Mouse (Mus musculus): ENCODE results near the gene Arvcf. TPM values are rescaled to one million over a fixed set of nuclear protein-coding genes. Genes with fewer than 3 reads are reported as not detected.

Gene Arvcf
- polyA plus RNA-seq, 2 experiments: 6.4 to 7.4 TPM

- no peak for TF ChIP-seq EP300 (IDR thresholded peaks at IDR 0.05; ENCODE audit: low read depth)
- TF ChIP-seq CTCF (IDR thresholded peaks at IDR 0.05; ENCODE audit: low read depth): no peak
- 84% methylated on average over 12 of the region's 12 CpGs for WGBS (ENCODE audit: insufficient replicate concordance)
- Histone ChIP-seq H3K4me2 (ENCODE audit: low read depth) (no peak overlapping the region), H3K27ac (no peak overlapping the region), H3K9me3 (ENCODE audit: control insufficient read depth, low read length) (no peaks in the 10 kb centered on the region), H3K9ac (replicated peaks) (no peak overlapping the region), H3K4me3 (ENCODE audit: insufficient read depth in 1 of 2, low read depth in 2 of 2, low read length in 2 of 2) (no peak overlapping the region), H3K27me3 (ENCODE audit: control insufficient read depth, insufficient read depth, low read length) (no peaks in the 10 kb centered on the region), H3K36me3 (replicated peaks; ENCODE audit: control insufficient read depth, insufficient read depth, low read depth) (peaks cover 8% of the 10 kb centered on the region), H3K4me1 (replicated peaks; ENCODE audit: control insufficient read depth in 2 of 2, insufficient read depth in 2 of 2, low read length in 1 of 2) (0 out of 4 replicates have a peak, but pooled peaks cover 0 to 3% of the 10 kb centered on the region in 2 experiments)
- no peak for ATAC-seq (ENCODE audit: insufficient read depth)
- no peak for DNase-seq (ENCODE audit: low read depth in 3 of 3, low spot score in 3 of 3)
Observed at GRCm38 (mm10) chr16:18403285-18403684, 55.3 kb downstream of the Arvcf start.

DNA sequence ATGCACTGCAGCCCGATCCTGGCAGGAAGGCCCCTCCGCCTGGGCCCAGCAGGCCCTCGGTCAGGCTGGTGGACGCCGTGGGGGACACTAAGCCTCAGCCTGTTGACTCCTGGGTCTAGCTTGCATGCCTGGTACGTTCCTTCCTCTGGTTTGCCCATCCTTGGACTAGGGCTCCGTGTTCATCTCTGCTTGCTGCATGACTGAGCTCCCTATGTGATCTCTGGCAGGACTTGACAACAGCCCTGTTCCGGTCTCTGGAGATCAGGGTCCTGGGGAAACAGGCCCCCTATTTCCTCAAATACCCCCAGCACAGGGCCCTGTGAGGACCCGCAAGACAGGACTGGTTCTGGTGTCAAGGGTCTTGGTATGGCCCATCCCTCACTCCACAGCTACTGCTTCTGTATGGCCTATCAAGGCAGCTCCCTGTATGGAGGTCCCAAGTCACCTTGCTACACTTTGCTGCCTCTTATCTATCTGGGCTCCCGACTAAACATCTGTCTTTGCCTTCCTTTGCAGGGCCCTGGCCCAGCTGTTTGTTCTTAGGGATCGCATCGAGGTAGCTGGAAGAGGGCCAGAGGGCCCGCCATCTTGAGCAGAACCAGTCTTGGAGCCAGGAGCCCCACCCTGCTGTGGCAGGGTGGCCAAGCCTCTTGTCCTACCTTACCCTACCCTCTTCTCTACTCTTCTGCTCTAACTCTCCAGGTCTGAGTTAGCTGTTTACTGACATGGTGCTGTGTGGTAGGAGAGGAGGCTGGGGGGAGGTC is 57.3 kb downstream of the Arvcf start:
- no peak overlapping the region; the same call in 1 of the 2 replicates for H3K27ac ChIP-seq
- no peak overlapping the region for H3K4me3 ChIP-seq (ENCODE audit: insufficient read depth in 1 of 2, low read depth in 2 of 2, low read length in 2 of 2)
- H3K9me3 ChIP-seq (ENCODE audit: control insufficient read depth, low read length): no peaks in the 10 kb centered on the region
- no peak overlapping the region; the same call in 1 of the 2 replicates for H3K9ac ChIP-seq (replicated peaks)
- H3K36me3 ChIP-seq (replicated peaks; ENCODE audit: control insufficient read depth, insufficient read depth, low read depth): peaks cover 25% of the 10 kb centered on the region
- no peak for TF ChIP-seq CTCF (IDR thresholded peaks at IDR 0.05; ENCODE audit: low read depth)
- TF ChIP-seq EP300 (IDR thresholded peaks at IDR 0.05; ENCODE audit: low read depth): no peak
- no peak for DNase-seq (ENCODE audit: low read depth in 3 of 3, low spot score in 3 of 3)
- 0 out of 4 replicates have a peak, but pooled peaks cover 0 to 3% of the 10 kb centered on the region in 2 experiments for H3K4me1 ChIP-seq (replicated peaks; ENCODE audit: control insufficient read depth in 2 of 2, insufficient read depth in 2 of 2, low read length in 1 of 2)
- no peak overlapping the region for H3K4me2 ChIP-seq (ENCODE audit: low read depth)
- no peaks in the 10 kb centered on the region for H3K27me3 ChIP-seq (ENCODE audit: control insufficient read depth, insufficient read depth, low read length)
- 0 out of 2 replicates have a peak, but pooled peaks have one; percentile 6 for ATAC-seq (ENCODE audit: insufficient read depth)
- 69% methylated on average over 13 of the region's 13 CpGs for WGBS (ENCODE audit: insufficient replicate concordance)

DNA sequence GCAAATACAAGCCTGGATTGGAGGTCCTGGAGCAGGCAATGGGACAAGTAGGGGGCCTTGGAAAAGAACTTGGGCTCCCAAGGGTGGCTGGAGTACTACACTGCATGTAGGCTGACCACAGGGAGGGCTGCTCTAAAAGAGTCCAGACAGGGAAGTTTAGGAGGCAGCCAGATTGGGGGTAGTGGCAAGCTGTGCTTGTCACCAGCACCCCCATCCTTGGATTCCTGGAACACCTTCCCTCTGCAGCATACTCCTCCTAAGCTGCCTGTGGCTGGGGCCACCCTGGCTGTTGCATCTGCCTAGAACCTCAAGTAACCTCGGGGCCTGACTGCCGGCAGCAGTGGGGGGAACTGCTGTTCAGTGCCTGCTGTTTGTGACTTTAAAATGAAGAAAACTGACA is 57.9 kb downstream of the Arvcf start:
- TF ChIP-seq EP300 (IDR thresholded peaks at IDR 0.05; ENCODE audit: low read depth): no peak
- no peak for TF ChIP-seq CTCF (IDR thresholded peaks at IDR 0.05; ENCODE audit: low read depth)
- peaks cover 31% of the 10 kb centered on the region for H3K36me3 ChIP-seq (replicated peaks; ENCODE audit: control insufficient read depth, insufficient read depth, low read depth)
- H3K9me3 ChIP-seq (ENCODE audit: control insufficient read depth, low read length): no peaks in the 10 kb centered on the region
- WGBS (ENCODE audit: insufficient replicate concordance): 58% methylated on average over 2 of the region's 2 CpGs
- H3K4me1 ChIP-seq (replicated peaks; ENCODE audit: control insufficient read depth in 2 of 2, insufficient read depth in 2 of 2, low read length in 1 of 2): 0 out of 4 replicates have a peak, but pooled peaks cover 0 to 3% of the 10 kb centered on the region in 2 experiments
- DNase-seq (ENCODE audit: low read depth in 3 of 3, low spot score in 3 of 3) (no peak), ATAC-seq (ENCODE audit: insufficient read depth) (peak; percentile 29; the same call in 1 of the 2 replicates)
- no peak overlapping the region for H3K4me3 ChIP-seq (ENCODE audit: insufficient read depth in 1 of 2, low read depth in 2 of 2, low read length in 2 of 2)
- H3K27ac ChIP-seq: no peak overlapping the region
- H3K9ac ChIP-seq (replicated peaks): no peak overlapping the region; the same call in 1 of the 2 replicates
- H3K27me3 ChIP-seq (ENCODE audit: control insufficient read depth, insufficient read depth, low read length): no peaks in the 10 kb centered on the region
- no peak overlapping the region for H3K4me2 ChIP-seq (ENCODE audit: low read depth)

- DNase-seq (ENCODE audit: low read depth in 3 of 3, low spot score in 3 of 3) (no peak), ATAC-seq (ENCODE audit: insufficient read depth) (peak; percentile 62)
- Histone ChIP-seq H3K4me2 (ENCODE audit: low read depth) (no peak overlapping the region), H3K4me1 (replicated peaks; ENCODE audit: control insufficient read depth in 2 of 2, insufficient read depth in 2 of 2, low read length in 1 of 2) (0 out of 4 replicates have a peak, but pooled peaks cover 0 to 3% of the 10 kb centered on the region in 2 experiments), H3K27me3 (ENCODE audit: control insufficient read depth, insufficient read depth, low read length) (no peaks in the 10 kb centered on the region), H3K36me3 (replicated peaks; ENCODE audit: control insufficient read depth, insufficient read depth, low read depth) (peaks cover 35% of the 10 kb centered on the region), H3K9me3 (ENCODE audit: control insufficient read depth, low read length) (no peaks in the 10 kb centered on the region), H3K4me3 (ENCODE audit: insufficient read depth in 1 of 2, low read depth in 2 of 2, low read length in 2 of 2) (no peak overlapping the region), H3K27ac (no peak overlapping the region), H3K9ac (replicated peaks) (no peak overlapping the region)
- TF ChIP-seq EP300 (IDR thresholded peaks at IDR 0.05; ENCODE audit: low read depth): no peak
- peak; percentile 95 for TF ChIP-seq CTCF (IDR thresholded peaks at IDR 0.05; ENCODE audit: low read depth)
- WGBS (ENCODE audit: insufficient replicate concordance): 7% methylated on average over 2 of the region's 2 CpGs
Observed at GRCm38 (mm10) chr16:18406293-18406692, 58.3 kb downstream of the Arvcf start.

DNA sequence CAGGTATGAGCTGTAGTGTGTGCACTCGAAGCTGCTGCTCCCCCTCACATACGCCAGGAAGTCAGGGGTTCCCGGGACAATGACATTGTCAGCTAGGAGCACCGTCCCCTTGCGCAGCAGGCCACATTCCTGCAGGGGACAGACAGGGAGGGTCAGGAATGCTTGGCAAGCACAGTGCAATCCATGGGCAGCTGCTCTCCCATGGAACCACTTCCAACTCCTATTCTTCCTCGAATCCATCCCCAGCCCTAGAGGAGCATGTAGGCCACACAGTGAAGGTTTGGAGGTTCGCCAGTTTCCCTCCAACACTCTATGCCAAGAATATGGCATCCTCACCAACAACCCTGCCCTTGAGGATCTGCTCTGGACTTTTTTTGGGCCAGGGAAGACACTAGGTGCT is 59.9 kb downstream of the Arvcf start:
- TF ChIP-seq EP300 (IDR thresholded peaks at IDR 0.05; ENCODE audit: low read depth) (no peak), CTCF (IDR thresholded peaks at IDR 0.05; ENCODE audit: low read depth) (no peak)
- Histone ChIP-seq H3K4me2 (ENCODE audit: low read depth) (no peak overlapping the region), H3K27ac (no peak overlapping the region), H3K27me3 (ENCODE audit: control insufficient read depth, insufficient read depth, low read length) (no peaks in the 10 kb centered on the region), H3K4me3 (ENCODE audit: insufficient read depth in 1 of 2, low read depth in 2 of 2, low read length in 2 of 2) (no peak overlapping the region), H3K4me1 (replicated peaks; ENCODE audit: control insufficient read depth in 2 of 2, insufficient read depth in 2 of 2, low read length in 1 of 2) (0 out of 4 replicates have a peak, but pooled peaks cover 0 to 3% of the 10 kb centered on the region in 2 experiments), H3K9ac (replicated peaks) (no peak overlapping the region), H3K9me3 (ENCODE audit: control insufficient read depth, low read length) (no peaks in the 10 kb centered on the region), H3K36me3 (replicated peaks; ENCODE audit: control insufficient read depth, insufficient read depth, low read depth) (peaks cover 44% of the 10 kb centered on the region)
- DNase-seq (ENCODE audit: low read depth in 3 of 3, low spot score in 3 of 3) (no peak), ATAC-seq (ENCODE audit: insufficient read depth) (no peak)
- WGBS (ENCODE audit: insufficient replicate concordance): 83% methylated on average over 7 of the region's 7 CpGs
